Mouse (Mus musculus): ENCODE results near the gene Ago4. TPM values are rescaled to one million over a fixed set of nuclear protein-coding genes. Genes with fewer than 3 reads are reported as not detected.

Gene Ago4
- polyA plus RNA-seq, 1 experiment = 3.5 TPM

GRCm38 (mm10) chr4:126447126-126447525 lies 86.1 kb downstream of the Ago4 start:
- no peak for TF ChIP-seq CTCF (IDR thresholded peaks at IDR 0.05; ENCODE audit: control insufficient read depth, insufficient read depth, low read length)

GRCm38 (mm10) chr4:126444528-126444927 lies 88.7 kb downstream of the Ago4 start:
- Histone ChIP-seq H3K4me1 (ENCODE audit: control insufficient read depth, insufficient read depth, low read length) (no peaks in the 10 kb centered on the region), H3K4me3 (replicated peaks; ENCODE audit: control insufficient read depth, low read depth, low read length) (no peak overlapping the region), H3K27ac (ENCODE audit: control insufficient read depth, insufficient read depth, low read depth, low read length, poor library complexity) (no peak overlapping the region)
- TF ChIP-seq POLR2A (IDR thresholded peaks at IDR 0.05; ENCODE audit: borderline replicate concordance, control insufficient read depth, low read depth, low read length) (no peak), CTCF (IDR thresholded peaks at IDR 0.05; ENCODE audit: control insufficient read depth, insufficient read depth, low read length) (no peak)
- WGBS = 84% methylated on average over 3 of the region's 3 CpGs

More at GRCm38 (mm10) chr4:126447126-126447525, 86.1 kb downstream of the Ago4 start:
- H3K27ac ChIP-seq (ENCODE audit: control insufficient read depth, insufficient read depth, low read depth, low read length, poor library complexity) = no peak overlapping the region
- H3K4me3 ChIP-seq (replicated peaks; ENCODE audit: control insufficient read depth, low read depth, low read length) = no peak overlapping the region
- WGBS = 81% methylated on average over 7 of the region's 7 CpGs
- H3K4me1 ChIP-seq (ENCODE audit: control insufficient read depth, insufficient read depth, low read length) = no peaks in the 10 kb centered on the region

Other genes starting within 250 kb of the Ago4 start
- 0.57 TPM in 1 of 2 replicates, not detected in the other for gene Col8a2, start 246.7 kb downstream of the Ago4 start, polyA plus RNA-seq (2011; ENCODE audit: insufficient read depth, insufficient read length, low replicate concordance, missing spikeins)
- gene Adprhl2, start 211.8 kb downstream of the Ago4 start, polyA plus RNA-seq (2011; ENCODE audit: insufficient read depth, insufficient read length, low replicate concordance, missing spikeins) = 11.4 and 20.2 TPM in 2 replicates
- 0.65 TPM in 1 of 2 replicates, not detected in the other for gene Tekt2, start 207.8 kb downstream of the Ago4 start, polyA plus RNA-seq (2011; ENCODE audit: insufficient read depth, insufficient read length, low replicate concordance, missing spikeins)
- 1.9 and 5.2 TPM in 2 replicates for gene Ago3, start 103.9 kb downstream of the Ago4 start, polyA plus RNA-seq (2011; ENCODE audit: insufficient read depth, insufficient read length, low replicate concordance, missing spikeins)
- gene Ago1, start 64.9 kb downstream of the Ago4 start, polyA plus RNA-seq (2011; ENCODE audit: insufficient read depth, insufficient read length, low replicate concordance, missing spikeins) = 5.9 and 15.4 TPM in 2 replicates
- 44.5 and 66.4 TPM in 2 replicates for gene Clspn, start 23.5 kb upstream of the Ago4 start, polyA plus RNA-seq (2011; ENCODE audit: insufficient read depth, insufficient read length, low replicate concordance, missing spikeins)
- gene 5730409E04Rik, start 76.3 kb upstream of the Ago4 start, polyA plus RNA-seq (2011; ENCODE audit: insufficient read depth, insufficient read length, low replicate concordance, missing spikeins) = 1.9 and 3.1 TPM in 2 replicates
- 80.3 and 120 TPM in 2 replicates for gene Psmb2, start 144.2 kb upstream of the Ago4 start, polyA plus RNA-seq (2011; ENCODE audit: insufficient read depth, insufficient read length, low replicate concordance, missing spikeins)
- gene Tfap2e, start 202.8 kb upstream of the Ago4 start, polyA plus RNA-seq (2011; ENCODE audit: insufficient read depth, insufficient read length, low replicate concordance, missing spikeins) = not detected in 2 replicates
- 6.2 and 10.2 TPM in 2 replicates for gene Ncdn, start 220.0 kb upstream of the Ago4 start, polyA plus RNA-seq (2011; ENCODE audit: insufficient read depth, insufficient read length, low replicate concordance, missing spikeins)
- 7.5 and 13.9 TPM in 2 replicates for gene AU040320, start 220.1 kb upstream of the Ago4 start, polyA plus RNA-seq (2011; ENCODE audit: insufficient read depth, insufficient read length, low replicate concordance, missing spikeins)

Measured in bone marrow, adult 2 months (tissue).